Mouse (Mus musculus): ENCODE measurements around the gene Ctbp1.
A peak's percentile ranks its signal among the peaks of the same experiment; 100 is the strongest.

- TF ChIP-seq CTCF (IDR thresholded peaks at IDR 0.05; ENCODE audit: borderline replicate concordance, extremely low read depth, insufficient read depth, insufficient read length) (peak; percentile 27; the same call in 1 of the 2 replicates), POLR2A (IDR thresholded peaks at IDR 0.05; ENCODE audit: borderline replicate concordance, extremely low read depth, insufficient read depth, insufficient read length, poor library complexity, severe bottlenecking) (no peak)
These were observed 27.4 kb downstream of the Ctbp1 start for GRCm38 (mm10) chr5:33247387-33247786.
